Mouse (Mus musculus): ENCODE results near the gene Oaz1. TPM values are rescaled to one million over a fixed set of nuclear protein-coding genes. Genes with fewer than 3 reads are reported as not detected.

Gene Oaz1
- total RNA-seq (2022): 1,000 to 10,000 TPM in 1 of 4 experiments, 100 to 1,000 TPM in 3; 735 to 1,031 (median 850) TPM

DNA sequence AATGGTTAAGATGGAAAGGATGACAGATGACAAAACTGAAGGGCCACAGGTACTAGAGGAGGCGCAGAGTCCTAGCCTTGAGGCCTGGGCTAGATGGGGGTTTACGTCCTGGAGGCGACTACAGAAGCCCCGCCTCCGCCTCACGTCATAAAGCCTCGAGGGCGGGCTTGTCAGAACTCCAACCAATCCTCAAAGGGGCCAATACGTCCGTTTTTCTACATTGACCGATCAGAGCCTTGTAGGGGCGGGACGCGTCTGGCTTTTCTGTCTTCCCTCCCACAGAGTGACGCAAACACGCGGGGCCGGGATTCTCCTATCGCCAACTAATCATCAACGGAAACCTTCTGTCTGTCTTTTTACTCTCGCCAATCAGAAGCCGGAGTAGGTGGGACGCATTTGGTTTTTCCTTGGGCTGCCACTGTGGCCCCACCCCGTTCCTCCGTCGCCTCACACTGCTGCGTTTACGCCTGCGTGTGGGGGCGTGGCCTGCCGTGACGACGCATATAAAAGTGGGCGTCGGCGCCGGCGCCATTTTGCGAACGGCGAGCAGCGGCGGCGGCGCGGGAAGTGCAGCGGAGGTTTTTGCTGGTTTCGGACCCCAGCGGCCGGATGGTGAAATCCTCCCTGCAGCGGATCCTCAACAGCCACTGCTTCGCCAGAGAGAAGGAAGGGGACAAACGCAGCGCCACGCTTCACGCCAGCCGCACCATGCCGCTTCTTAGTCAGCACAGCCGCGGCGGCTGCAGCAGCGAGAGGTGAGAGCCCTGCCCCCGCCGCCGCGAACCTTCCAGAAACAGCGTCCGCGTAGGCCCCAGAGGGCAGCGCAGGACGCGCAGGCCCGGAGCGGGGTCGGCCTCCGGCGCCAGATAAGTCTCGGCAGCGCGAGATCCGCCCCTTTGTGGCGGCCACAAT, at the start of gene Oaz1:
Oaz1 (plus strand) TSS at position 506 of the 912 bp plus-strand sequence.
- peak; percentile 99 to 100 for DNase-seq (ENCODE audit: low spot score in 2 of 2)

DNA sequence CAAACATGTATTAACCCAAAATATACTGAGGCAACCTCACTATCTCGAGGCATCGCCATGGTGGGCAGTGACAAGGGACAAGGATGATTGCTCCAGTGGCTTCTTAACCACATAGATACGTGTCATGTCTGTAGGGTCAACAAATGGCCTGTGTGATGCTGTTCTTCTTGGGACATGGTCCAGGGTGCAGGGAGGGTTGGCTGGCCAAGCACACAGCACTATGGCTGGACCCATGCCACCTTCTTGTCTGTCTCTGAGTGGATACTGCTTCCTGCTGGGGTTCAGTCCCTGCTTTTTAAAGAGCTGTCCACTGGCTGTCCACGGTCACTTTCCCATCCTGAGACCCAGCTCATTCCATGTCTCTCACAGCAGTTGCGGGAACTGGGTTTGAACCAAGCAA, 49.3 kb upstream of the Oaz1 start:
- no peak for DNase-seq (ENCODE audit: low spot score in 2 of 2)

DNA sequence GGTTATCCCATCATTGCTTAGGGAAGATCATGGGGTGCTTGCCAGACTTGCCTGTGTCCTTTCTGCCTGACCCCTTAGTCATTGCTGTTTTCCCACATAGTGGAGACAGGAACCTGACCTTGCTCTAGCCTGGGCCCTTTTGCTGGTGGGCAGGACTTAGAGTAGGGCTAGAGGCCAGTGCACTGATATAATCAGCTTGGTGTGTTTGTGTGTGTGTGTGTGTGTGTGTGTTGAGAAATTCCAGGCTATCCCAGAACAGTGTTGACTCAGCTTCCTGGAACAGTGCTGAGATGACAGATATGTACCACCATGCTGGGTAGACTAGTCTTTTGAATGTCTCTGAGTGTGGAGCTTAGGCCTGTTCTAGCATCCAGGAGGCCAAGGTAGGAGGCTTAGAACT, 46.9 kb upstream of the Oaz1 start:
- no peak for DNase-seq (ENCODE audit: low spot score in 2 of 2)

DNA sequence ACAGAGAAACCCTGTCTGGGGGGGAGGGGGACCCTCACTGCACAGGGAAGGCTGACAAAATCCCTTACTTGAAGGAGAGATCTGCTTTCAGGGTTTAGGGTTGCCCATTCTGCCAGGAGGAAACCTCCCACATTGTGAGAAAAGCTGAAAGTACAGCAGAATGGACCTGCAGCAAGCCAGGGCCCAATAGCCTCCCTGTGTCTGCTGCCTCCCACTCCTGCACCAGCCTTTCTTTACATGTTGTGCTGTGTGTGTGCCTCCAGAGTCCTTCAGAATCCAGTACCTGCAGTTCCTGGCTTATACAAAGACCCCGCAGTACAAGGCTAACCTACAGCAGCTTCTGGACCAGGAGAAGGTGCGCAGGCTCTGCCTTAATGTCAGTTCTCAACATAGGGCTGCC, 42.2 kb upstream of the Oaz1 start:
- DNase-seq (ENCODE audit: low spot score in 2 of 2): no peak

DNA sequence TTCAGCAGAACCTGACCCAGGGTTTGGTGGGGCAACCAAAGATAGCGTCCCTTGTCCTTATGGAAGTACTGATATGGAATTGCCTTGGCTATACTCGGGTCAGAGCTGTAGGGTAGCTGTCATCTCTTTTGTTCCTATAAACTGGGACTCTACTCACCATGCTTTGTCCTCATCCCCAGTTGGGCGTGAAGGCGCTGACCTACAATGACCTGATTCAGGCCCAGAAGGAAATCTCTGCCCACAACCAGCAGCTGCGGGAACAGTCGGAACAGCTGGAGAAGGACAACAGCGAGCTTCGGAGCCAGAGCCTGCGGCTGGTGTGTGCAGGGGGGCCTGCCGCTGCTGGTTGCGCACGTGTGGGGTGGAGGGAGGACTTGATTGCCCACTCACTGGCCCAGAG, 41.6 kb upstream of the Oaz1 start:
- DNase-seq (ENCODE audit: low spot score in 2 of 2): no peak

DNA sequence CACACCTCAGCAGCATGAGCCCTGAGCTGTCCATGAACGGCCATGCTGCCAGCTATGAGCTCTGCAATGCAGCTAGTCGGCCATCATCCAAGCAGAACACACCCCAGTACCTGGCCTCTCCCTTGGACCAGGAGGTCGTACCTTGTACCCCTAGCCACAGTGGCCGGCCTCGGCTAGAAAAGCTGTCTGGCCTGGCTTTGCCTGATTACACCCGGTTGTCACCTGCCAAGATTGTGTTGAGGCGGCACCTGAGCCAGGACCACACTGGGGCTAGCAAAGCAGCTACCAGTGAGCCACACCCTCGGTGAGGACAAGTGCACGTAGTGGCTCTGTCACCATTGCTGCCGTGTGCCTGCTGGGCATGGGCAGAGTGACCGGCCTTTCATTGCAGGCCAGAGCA, 40.5 kb upstream of the Oaz1 start:
- DNase-seq (ENCODE audit: low spot score in 2 of 2): no peak

DNA sequence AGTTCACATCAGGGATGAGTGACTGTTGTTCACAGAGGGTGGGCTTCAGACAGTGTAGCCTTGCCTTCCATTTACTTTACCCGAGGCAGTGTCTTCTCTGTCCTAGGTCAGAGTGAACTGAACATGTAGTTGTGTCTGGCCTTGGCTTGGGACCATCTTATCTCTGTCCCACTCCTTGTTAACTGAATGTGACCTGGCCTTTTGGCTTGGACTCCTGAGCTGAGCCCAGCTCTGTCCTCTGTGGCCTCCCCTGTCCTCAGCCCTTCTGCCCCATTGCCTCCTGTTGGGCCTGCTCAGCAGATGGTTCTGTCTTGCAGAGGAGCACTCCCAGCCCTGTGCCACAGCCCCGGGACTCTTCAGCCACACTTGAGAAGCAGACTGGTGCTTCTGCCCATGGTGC, 38.9 kb upstream of the Oaz1 start:
- no peak for DNase-seq (ENCODE audit: low spot score in 2 of 2)

DNA sequence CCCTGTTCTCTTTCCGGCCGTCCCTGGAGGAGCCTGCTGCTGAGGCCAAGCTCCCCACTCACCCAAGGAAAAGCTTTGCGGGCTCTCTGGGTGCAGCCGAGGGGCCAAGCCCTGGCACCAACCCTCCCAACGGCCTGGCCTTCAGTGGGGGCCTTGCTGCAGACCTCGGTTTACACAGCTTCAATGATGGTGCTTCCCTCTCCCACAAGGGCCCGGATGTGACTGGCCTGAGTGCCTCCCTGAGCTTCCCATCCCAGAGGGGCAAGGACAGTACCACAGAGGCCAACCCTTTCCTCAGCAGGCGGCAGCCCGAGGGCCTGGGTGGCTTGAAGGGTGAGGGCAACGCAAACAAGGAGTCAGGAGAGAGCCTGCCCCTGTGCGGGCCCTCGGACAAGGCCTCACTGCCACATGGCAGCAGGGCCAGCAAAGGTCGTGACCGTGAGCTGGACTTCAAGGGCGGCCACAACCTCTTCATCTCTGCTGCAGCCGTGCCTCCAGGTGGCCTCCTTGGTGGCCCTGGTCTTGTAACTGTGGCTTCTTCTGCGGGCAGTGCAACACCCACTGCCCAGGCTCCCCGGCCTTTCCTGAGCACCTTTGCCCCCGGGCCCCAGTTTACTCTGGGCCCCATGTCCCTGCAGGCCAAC, 35.6 kb upstream of the Oaz1 start:
- no peak for DNase-seq (ENCODE audit: low spot score in 2 of 2)

DNA sequence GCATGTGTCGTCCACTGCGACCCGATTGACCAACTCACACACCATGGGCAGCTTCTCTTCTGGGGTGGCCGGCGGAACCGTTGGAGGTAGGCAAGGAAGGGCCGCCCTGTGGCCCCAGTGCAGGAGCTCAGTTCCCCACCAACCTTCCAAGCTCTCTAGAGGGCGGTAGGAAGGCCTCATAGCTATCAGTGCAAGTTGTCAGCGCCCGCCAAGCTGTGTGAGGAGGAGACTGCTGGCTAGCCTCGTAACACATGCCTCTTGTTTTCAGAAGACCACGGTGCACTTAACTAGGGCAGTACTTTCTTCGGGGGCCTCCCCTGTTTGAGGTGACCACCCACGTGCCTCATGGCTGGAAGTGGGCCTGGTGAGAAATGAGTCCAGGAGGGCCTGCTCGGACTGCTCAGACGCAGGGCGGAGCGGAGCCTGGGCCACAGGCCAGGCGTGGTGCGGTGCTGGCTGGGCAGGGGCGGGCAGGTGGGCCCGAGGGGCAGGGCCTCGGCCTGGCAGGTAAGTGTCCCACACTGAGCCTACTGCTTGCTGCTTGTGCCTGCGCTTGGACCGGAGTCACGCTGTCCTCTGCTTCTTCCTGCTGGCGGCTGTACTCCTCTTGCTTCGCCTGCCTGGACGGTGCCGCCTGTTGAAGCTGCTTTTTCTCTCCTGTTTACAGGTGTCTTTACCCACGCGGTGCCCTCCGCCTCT, 34.8 kb upstream of the Oaz1 start:
- DNase-seq (ENCODE audit: low spot score in 2 of 2): no peak

DNA sequence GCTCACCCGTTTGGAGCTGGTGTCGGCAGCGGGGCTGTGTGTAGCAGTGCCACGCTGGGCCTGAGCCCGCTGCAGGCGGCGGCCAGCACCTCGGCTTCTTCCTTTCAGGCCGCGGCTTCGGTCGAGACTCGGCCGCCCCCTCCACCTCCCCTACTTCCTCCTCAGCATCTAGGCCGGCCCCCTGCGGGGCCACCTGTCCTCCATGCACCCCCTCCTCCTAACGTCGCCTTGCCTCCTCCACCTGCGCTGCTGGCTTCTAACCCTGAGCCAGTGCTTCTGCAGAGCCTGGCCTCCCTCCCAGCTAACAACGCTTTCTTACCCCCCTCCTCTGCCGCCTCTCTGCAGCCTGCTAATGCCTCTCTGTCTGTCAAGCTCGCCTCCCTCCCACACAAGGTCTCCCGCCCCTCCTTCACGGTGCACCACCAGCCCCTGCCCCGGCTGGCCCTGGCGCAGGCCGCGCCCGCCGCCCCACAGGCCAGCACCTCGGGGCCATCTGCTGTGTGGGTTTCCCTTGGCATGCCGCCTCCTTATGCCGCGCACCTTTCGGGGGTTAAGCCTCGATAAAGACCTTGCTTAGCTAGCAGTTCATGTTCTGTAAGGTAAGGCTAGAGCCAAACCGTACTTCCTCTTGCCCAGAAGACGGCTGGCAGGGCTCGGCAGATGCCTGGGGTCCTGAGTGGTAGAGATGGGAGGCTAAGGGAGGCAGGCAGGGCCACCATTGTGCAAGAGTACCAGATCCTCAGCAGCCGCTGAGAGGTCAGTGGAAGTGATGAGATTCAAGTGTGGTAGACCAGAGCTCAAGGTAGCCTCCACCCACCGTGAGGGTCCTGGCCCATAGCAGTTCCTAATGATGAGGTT, 34.1 kb upstream of the Oaz1 start:
- DNase-seq (ENCODE audit: low spot score in 2 of 2): no peak

DNA sequence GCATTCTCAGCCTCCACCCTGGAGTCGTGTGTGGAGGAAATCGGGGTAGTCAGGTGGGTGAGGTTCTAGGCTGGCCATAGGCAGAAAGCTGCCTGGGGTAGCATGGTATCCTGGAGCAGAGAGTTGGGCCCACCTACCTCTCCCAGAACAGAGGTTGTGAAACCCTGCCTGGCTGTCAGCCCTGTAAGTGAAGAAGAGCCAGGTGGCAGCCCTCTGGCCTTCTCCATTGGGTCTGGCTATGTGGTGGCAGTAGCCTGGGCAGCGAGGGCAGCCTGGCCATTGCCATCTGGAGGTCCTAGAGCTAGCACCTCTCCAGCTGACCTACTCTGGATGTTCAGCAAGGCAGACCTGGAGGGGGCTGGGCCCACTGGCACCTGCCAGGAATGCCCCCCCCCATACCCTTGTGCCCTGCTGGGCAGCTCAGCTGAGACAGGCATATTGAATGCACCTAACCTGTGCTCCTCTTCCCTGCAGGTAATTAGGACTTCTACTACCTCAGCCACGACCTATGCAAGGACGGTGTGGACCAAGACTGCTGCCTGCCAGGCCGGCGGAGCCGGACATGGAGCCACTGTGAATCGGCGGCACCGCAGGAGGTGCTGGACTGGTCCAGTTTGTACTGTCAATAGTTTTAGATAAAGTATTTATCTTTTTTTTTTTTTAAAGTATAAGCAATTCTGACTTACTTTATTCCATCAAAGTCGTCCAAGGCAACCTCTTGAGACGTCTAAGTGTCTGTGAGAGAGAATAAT, 33.2 kb upstream of the Oaz1 start:
- DNase-seq (ENCODE audit: low spot score in 2 of 2): no peak

DNA sequence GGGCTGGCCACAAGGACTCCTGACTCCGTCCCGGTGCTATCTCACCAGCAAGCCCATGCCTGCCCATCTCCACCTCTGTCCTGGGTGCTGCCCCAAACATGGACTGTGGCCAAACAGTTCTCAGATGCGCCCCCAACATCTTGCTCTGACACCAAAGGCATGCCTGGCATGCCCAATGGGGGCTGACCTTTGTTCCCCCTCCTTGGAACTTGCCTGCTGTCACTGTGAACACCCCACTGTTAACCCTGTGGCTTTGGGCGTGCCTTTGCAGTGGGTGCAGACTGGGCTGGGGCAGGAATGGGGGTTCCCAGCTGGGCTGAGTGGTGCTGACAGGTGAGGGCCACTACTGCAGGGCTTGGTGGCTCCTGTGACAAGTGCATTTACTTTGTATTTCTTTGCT, 32.7 kb upstream of the Oaz1 start:
- DNase-seq (ENCODE audit: low spot score in 2 of 2): no peak

DNA sequence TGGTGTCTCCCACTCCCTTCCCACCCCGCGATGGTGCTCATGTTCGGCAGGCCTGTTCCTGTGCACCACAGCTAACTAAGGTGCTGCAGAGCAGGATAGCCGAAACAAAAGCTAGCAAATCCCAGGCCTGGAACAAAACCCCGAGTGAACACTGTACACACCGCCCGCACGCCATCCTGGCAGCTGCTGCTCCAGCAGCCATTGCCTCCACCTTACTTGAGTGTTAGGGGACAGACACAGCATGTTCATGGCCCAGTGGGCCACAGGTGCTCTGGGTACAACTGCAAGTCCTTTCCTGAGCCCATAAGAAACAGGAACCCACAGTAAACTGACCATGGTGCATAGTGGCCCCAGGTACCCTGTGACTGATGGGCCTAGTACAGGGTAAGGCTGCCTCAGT, 31.7 kb upstream of the Oaz1 start:
- DNase-seq (ENCODE audit: low spot score in 2 of 2): no peak

DNA sequence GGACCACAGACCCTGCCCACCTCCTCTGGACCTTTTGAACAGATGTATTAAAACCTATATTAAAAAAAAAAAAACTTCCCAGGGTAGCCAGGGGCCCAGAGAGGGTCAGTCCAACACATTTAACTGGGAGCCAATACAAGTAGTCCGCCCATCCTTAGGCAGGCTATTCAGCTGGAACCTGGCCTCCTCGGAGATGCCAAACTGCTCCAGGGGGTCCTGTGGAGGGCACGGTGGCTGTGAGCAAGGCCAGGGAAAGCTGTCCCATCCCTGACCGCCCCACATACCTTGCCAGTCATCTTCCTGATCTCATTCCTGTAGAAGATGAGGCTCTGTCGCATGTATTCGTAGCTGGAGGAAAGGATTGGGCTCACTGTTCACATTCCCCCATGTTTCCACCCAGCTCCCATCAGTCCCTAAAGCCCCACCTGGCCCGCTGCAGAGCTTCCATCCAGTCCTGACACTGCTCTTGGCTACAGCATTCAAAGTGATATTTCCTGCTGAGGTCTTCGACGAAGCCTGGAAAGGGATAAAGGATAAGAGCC, 30.1 kb upstream of the Oaz1 start:
- DNase-seq (ENCODE audit: low spot score in 2 of 2): no peak

DNA sequence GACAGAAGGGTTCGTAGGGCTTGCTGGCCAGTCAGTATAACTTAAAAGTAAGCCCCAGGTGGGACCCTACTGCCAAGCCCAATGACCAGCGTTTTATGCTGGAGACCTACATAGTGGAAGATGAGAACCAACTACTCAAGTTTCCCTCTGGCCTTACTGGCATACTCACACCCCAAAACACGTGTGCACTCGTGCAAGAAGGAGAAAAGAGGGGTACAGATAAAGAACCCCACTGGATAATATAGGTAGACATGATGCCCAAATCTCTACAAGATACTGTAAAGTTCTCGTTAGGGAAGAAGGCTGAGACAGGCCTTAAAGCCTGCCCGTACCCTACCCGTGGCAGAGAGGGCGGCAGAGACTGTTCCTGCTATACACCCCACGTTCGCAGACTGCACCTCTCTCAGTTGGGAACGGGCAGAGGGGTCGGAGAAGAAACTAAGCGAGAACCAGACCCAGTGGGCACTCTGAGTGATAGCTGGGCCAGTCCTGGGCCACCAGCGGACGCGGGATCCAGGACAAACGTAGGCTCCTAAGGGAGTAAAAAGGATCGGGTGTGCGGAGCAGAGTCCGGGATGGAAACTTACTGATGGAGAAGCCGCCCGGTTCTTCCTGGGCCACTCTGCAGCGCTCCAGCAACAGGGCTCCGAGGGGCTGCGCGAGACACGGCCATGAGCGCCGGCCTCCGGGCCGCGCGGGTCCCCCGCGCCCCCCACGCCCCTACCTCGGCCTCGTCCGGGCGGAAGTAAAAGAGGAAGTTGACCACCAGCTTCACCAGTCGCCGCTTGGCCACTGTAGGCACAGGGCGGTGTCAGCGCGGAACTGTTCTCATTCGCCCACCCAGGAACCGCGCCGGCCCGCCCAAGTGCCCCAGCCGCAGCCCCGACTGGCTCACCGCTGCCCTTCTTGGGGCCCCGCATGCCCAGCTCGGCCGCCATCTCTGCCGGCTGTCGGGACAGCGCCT, 29.0 kb upstream of the Oaz1 start:
- DNase-seq (ENCODE audit: low spot score in 2 of 2): no peak

DNA sequence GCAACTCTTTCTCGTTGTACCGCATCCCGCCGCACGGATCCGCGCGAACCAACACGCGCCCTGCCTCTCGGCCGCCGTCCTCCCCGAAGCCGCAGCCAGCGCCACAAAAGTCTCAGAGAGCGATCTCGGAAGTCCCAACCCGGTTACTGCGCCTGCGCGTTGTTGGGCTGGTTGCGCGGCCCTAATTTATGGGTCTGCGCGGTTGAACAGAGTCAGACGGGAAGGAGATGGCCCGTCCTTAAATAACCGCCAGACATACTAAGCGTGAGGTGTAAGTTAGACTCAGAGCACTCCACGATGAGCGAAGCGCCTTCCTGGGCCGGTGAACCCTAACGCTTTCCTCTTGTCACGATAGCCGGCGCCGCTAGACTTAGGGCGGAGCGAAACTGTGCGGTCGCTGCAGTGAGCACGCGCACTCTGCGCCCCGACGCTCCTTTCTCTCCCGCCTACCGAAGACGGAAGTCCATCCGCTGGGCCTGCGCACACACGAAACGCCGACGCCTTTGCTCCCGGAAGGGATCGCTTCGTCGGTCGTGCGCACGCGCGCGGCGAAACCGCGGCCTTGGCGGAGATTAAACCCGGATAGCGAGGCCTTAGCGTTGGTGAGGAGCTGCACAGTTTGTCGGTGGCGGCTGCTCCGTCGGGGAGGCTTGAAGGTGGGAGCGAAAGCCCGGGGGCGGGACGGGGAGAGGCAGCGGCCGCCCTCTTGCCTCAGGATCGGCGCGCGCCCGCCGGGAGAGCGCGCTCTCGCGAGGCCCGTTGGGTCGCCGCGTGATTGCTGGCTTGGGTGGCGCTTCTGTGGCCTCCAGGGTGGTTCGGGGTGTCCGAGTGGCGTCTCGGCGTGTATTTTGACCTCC, 28.1 kb upstream of the Oaz1 start, which contains the start of the genes Sf3a2 and Plekhj1:
Sf3a2 (plus strand) TSS at position 49 of the 857 bp plus-strand sequence.
Plekhj1 (minus strand) TSS at position 477 of the 857 bp plus-strand sequence.
- DNase-seq (ENCODE audit: low spot score in 2 of 2): peak; percentile 90 to 93

DNA sequence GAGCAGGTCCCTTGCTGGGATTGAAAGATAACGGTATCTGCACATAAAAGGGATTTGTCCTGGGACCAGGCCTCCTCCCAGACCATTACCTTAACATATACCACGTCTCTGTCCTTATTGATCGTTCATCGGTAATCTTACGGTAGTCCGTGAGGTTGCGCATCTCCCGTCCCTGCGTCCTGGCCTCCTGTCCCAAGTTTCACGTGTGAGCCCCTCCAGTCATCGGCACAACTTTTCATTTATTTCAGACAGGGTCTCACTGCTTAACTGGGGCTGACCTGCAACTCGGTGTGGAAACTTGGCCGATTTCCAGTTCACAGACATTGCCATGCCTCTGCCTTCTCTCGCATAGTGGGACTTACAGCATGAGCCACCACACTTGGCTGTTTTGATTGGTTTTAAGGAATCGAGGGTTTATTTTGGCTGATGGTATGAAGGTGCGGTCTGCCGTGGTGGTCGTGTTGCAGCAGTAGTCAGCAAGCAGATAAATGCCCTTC, 27.3 kb upstream of the Oaz1 start:
- no peak for DNase-seq (ENCODE audit: low spot score in 2 of 2)
